Mouse (Mus musculus) ES-E14 (cell line): ENCODE results near the gene Ppard.

Source experiments
- HCFC1 ChIP-seq: IDR thresholded peaks from 2 replicates; pipeline ENCODE4 v1.6.1; 2012; ENCODE audit warnings: low read length, inconsistent platforms, borderline replicate concordance; ENCODE audit not compliant: insufficient read depth
- ZC3H11A ChIP-seq: IDR thresholded peaks from 2 replicates; pipeline ENCODE4 v1.6.1; 2012; ENCODE audit warnings: low read depth, mild to moderate bottlenecking, inconsistent platforms, low read length, borderline replicate concordance

DNA sequence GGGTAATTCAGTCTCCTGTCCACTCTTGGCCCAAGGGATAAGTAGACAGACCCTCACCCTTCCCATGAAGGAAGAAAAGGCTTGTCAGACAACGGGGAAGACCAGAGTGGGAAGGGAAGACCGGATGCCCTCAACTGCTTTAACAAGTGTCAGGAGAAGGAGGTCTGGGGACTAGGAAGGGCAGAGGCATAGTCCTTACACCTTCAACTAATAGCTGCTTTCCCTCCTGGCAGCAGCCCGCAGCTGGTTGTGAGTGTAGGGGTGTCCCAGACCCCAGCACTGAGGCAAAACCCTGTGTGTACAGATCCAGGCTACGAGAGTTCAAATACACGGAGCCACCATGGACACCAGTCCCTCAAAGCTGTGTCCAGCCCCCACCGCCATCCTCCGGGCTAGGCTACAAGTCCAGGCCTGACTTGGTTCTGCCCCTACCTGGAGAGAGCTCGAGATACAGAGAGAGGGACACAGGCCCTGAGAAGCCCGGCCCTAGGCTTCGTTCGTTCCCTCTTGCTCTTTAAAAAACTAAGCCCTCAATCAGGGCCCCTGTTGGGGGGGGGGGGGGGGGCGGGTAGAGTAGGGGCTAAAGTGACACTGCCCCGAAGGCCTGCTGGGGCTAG lies 116.9 kb downstream of the Ppard start:
- TF ChIP-seq ZC3H11A = no peak
- no peak for TF ChIP-seq HCFC1
